In the genomic region with DNA sequence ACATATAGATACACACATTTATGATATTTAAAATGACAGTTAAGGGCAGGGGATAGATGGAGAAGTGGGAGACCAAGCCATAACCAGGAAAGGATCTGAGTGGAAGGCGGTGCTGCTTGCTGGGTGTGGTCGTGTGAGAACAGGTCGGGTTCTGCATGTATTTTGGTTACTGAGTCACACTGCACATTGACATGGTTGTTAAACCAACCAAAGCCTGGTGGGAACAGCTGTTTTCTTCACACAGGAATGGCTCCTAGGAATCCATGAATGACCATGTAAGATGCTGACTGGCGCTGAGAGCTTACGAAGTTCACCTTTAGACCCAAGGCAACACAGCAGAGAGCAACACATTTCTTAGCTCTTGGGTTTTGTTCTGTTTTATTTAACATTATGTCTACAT, we compare ENCODE assay signal across 32 mouse cellular contexts. TPM values are rescaled to one million over a fixed set of nuclear protein-coding genes. Genes with fewer than 3 reads are reported as not detected.
DNase-seq lines count a peak whose midpoint lies in the region; ATAC-seq and TF ChIP-seq lines count a peak whose summit lies in the region.
"Had no signal": no experiment of that assay in that cellular context is flagged by ENCODE, and none has a peak within 500 bp of the region (broad histone marks: within the 10 kb centered on the region; RNA-seq: fewer than 3 reads in every experiment).

No protein-coding gene starts in this region.

- no peaks in the 10 kb centered on the region for H3K79me2 ChIP-seq in myocyte (ENCODE audit: control insufficient read depth, insufficient read depth)

- H3K9me3 ChIP-seq in kidney, embryonic 15.5 days (replicated peaks), result no peaks in the 10 kb centered on the region
- H3K9me3 ChIP-seq: embryonic facial prominence, embryonic 12.5 days; forebrain, embryonic 15.5 days; hindbrain, embryonic 12.5 days; limb, embryonic 10.5 days; limb, embryonic 15.5 days; liver, embryonic 13.5 days had no signal

- H3K4me2 ChIP-seq in kidney, embryonic 15.5 days, result no peak overlapping the region
- H3K4me2 ChIP-seq in myocyte (ENCODE audit: low read depth), result peak overlapping the region; percentile 1
- H3K4me2 ChIP-seq: embryonic facial prominence, embryonic 12.5 days; forebrain, embryonic 15.5 days; hindbrain, embryonic 12.5 days; limb, embryonic 15.5 days; liver, embryonic 13.5 days had no signal

- 70% methylated on average over 5 of the region's 5 CpGs for WGBS in kidney, embryonic 15.5 days
- WGBS in kidney, adult 2 months, result 54% methylated on average over 5 of the region's 5 CpGs

- no peak overlapping the region for H3K9ac ChIP-seq in kidney, embryonic 15.5 days
- H3K9ac ChIP-seq: embryonic facial prominence, embryonic 12.5 days; forebrain, embryonic 15.5 days; hindbrain, embryonic 12.5 days; limb, embryonic 15.5 days; liver, embryonic 13.5 days had no signal

- H3K27me3 ChIP-seq in kidney, embryonic 15.5 days, result no peaks in the 10 kb centered on the region
- H3K27me3 ChIP-seq in kidney, adult 2 months (replicated peaks; ENCODE audit: control insufficient read depth, insufficient read depth, low read length), result no peaks in the 10 kb centered on the region
- H3K27me3 ChIP-seq in myocyte (ENCODE audit: control insufficient read depth, insufficient read depth, insufficient read length), result no peaks in the 10 kb centered on the region
- H3K27me3 ChIP-seq: embryonic facial prominence, embryonic 12.5 days; forebrain, embryonic 15.5 days; limb, embryonic 15.5 days; liver, embryonic 13.5 days had no signal

- no peaks in the 10 kb centered on the region for H3K4me1 ChIP-seq in kidney, embryonic 15.5 days
- no peaks in the 10 kb centered on the region; the same call in 1 of the 2 replicates for H3K4me1 ChIP-seq in kidney, adult 2 months (ENCODE audit: control insufficient read depth, insufficient read depth, low read length)
- H3K4me1 ChIP-seq: embryonic facial prominence, embryonic 12.5 days; limb, embryonic 10.5 days; limb, embryonic 15.5 days had no signal

- no peak overlapping the region for H3K4me3 ChIP-seq in kidney, embryonic 15.5 days (replicated peaks)
- H3K4me3 ChIP-seq in kidney, adult 2 months (ENCODE audit: insufficient read depth, low read depth, low read length), result no peak overlapping the region
- H3K4me3 ChIP-seq in myocyte, result no peak overlapping the region
- H3K4me3 ChIP-seq: embryonic facial prominence, embryonic 12.5 days; forebrain, embryonic 15.5 days; gastrocnemius, adult 2 months; heart, adult 2 months; hindbrain, embryonic 12.5 days; limb, embryonic 10.5 days; limb, embryonic 15.5 days; liver, embryonic 13.5 days had no signal

- ATAC-seq in kidney, embryonic 15.5 days (replicated peaks; ENCODE audit: low FRiP score), result no peak
- ATAC-seq: forebrain, embryonic 15.5 days; hindbrain, postnatal 0 days; intestine, embryonic 16.5 days had no signal

- TF ChIP-seq CTCF in kidney, adult 2 months (conservative IDR thresholded peaks at IDR 0.05; ENCODE audit: insufficient read depth, insufficient read length, low read depth, low read length), result no peak

- no peak overlapping the region for H3K27ac ChIP-seq in kidney, embryonic 15.5 days
- no peak overlapping the region for H3K27ac ChIP-seq in kidney, adult 2 months (ENCODE audit: insufficient read depth, low read depth, low read length)
- H3K27ac ChIP-seq: embryonic facial prominence, embryonic 12.5 days; forebrain, embryonic 15.5 days; gastrocnemius, adult 2 months; heart, adult 2 months; hindbrain, embryonic 12.5 days; hindbrain, postnatal 0 days; limb, embryonic 10.5 days; limb, embryonic 15.5 days; liver, embryonic 13.5 days; stomach, postnatal 0 days had no signal

- no peaks in the 10 kb centered on the region for H3K36me3 ChIP-seq in kidney, embryonic 15.5 days
- H3K36me3 ChIP-seq in kidney, adult 2 months (ENCODE audit: control insufficient read depth, insufficient read depth, low read length), result no peaks in the 10 kb centered on the region
- H3K36me3 ChIP-seq in myocyte (ENCODE audit: control insufficient read depth, insufficient read depth), result no peaks in the 10 kb centered on the region
- H3K36me3 ChIP-seq: embryonic facial prominence, embryonic 12.5 days; forebrain, embryonic 15.5 days; hindbrain, embryonic 12.5 days; limb, embryonic 10.5 days; limb, embryonic 15.5 days; liver, embryonic 13.5 days had no signal

- no peak for TF ChIP-seq POLR2A in kidney, adult 2 months (IDR thresholded peaks at IDR 0.05; ENCODE audit: low read depth, low read length)
- no peak for TF ChIP-seq POLR2A in myocyte (IDR thresholded peaks at IDR 0.05; ENCODE audit: insufficient read length, low read depth)

- H3ac ChIP-seq in myocyte (ENCODE audit: control insufficient read depth, insufficient read length), result no peak overlapping the region

- peak; percentile 72 for DNase-seq in kidney, adult 11 months
- DNase-seq in kidney, adult 2 months, result peak; percentile 84
- peak; percentile 22 for DNase-seq in kidney, postnatal 10 days
- DNase-seq in ovary, postnatal 10 days (ENCODE audit: low spot score), result no peak
- DNase-seq in MN1 (ENCODE audit: low spot score), result no peak
- DNase-seq in layer of hippocampus, postnatal 14 days (ENCODE audit: low spot score in 2 of 2), result no peak
- DNase-seq: adrenal gland, adult 8-10 months; cerebellum, adult 11 months; cerebellum, adult 9-10 months; cerebellum, postnatal 36 days; embryo, embryonic 11 days; gastrocnemius, adult 2 months; gastrocnemius, postnatal 36 days; heart, adult 2 months; heart, postnatal 14 days; liver, embryonic 13.5 days; lung, adult 2 months; lung, postnatal 10 days; midbrain, embryonic 14.5 days; right cerebral cortex, postnatal 4 days; thymus, adult 18-20 months; thymus, postnatal 25 days had no signal

TF ChIP-seq in myocyte, 11 proteins besides CTCF, POLR2A, EP300 and RAD21:
- TF ChIP-seq MYOD1 (IDR thresholded peaks at IDR 0.05; ENCODE audit: control insufficient read depth in 1 of 3, insufficient read length in 2 of 3, low read depth in 2 of 3), result peak in 2 of 3 experiments; percentile 64 to 78
- peak; percentile 14 for TF ChIP-seq TCF3 (IDR thresholded peaks at IDR 0.05; ENCODE audit: insufficient read length, low read depth)
- TF ChIP-seq SRF (IDR thresholded peaks at IDR 0.05; ENCODE audit: control insufficient read depth, insufficient read length, low read depth), result no peak
- no peak for TF ChIP-seq POLR2AphosphoS2 (IDR thresholded peaks at IDR 0.05; ENCODE audit: insufficient read length, low read depth)
- TF ChIP-seq MYOG (IDR thresholded peaks at IDR 0.05; ENCODE audit: control insufficient read depth in 1 of 3, insufficient read depth in 1 of 3, insufficient read length in 2 of 3, low read depth in 2 of 3), result peak in 2 of 3 experiments; percentile 71 to 92
- peak; percentile 56 for TF ChIP-seq TCF12 (IDR thresholded peaks at IDR 0.05; ENCODE audit: insufficient read depth, poor library complexity, severe bottlenecking)

RNA-seq across cellular contexts. Expression of gene Znrf2, which starts 36.7 kb away (rescaled TPM):
- 4.1 and 4.3 TPM in 2 replicates for polyA plus RNA-seq in kidney, embryonic 15.5 days (2015; fragmentation: Nextera tagmentation; extraction: Ambion mirVana)
- 17.0 and 18.1 TPM in 2 replicates for polyA plus RNA-seq in kidney, adult 2 months (2012; rRNA removed)
- polyA plus RNA-seq in myocyte (2012; fragmentation: generic; extraction: Trizol), result 5.7 TPM
- 10 to 100 TPM; 30.7 to 31.5 TPM for total RNA-seq in layer of hippocampus, postnatal 14 days (2021)

Comparison
In these comparisons a context has a peak if more than half of its experiments do, and no peak if none do; other contexts are left out.
1. DNase-seq: peak in kidney, adult 11 months (single experiment), kidney, adult 2 months (single experiment) and kidney, postnatal 10 days (single experiment); none in ovary, postnatal 10 days (single experiment), MN1 (single experiment) and layer of hippocampus, postnatal 14 days (0 of 2).